Mouse (Mus musculus) adipocyte (in vitro differentiated cells): ENCODE data around the gene Ttc7.

Experiments used
- DNase-seq: peaks from one replicate; pipeline ENCODE4 v3.0.0-alpha.2; 2016; ENCODE audit warnings: low spot score

The Ttc7 gene

GRCm38 (mm10) chr17:87367640-87368039, 85.0 kb downstream of the Ttc7 start:
- peak; percentile 86 for DNase-seq

- no peak for DNase-seq
Observed at GRCm38 (mm10) chr17:87368481-87368880, 85.8 kb downstream of the Ttc7 start.

DNA sequence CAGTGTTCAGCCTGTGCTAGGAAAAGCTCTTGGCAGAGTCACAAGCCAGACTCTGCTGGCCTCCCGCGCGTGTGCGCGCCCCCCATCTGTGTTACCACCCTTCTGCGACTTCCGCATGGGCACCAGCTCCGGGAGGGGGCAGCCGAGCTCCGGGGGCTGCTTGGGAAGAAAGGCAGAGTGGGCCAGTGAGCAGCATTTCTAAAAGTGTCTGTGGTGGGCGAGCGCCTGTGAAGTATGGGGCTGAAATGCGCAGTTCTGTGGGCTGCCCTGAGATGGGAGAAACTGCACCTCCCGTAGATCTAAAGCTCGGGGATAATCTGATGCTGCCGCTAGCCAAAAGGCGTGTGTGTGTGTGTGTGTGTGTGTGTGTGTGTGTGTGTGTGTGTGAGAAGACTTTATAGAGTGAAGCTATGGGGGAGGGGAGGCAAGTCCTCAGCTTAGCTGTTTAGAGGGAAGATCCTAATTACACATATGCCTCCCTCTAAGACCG, 86.6 kb downstream of the Ttc7 start:
- DNase-seq, result no peak

DNA sequence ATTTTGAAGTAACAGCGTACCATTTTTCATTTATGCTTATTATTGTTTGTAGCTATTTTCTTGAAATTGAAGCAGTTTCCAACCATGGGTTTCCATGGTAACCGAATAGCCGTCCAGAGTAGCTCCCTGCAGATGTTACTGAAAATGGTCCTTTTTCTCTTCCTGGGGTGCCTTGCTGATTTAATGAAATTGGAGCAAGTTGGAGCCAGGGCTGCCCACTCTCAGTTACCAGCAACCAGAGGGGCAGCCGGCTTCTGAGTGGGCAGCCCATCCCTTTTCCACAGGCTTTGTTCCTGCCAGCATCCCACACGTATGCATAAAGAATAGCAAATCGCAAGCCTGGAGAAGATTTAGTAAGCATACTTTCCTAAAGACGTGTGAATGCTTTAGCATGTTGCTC, 89.5 kb downstream of the Ttc7 start:
- no peak for DNase-seq

DNA sequence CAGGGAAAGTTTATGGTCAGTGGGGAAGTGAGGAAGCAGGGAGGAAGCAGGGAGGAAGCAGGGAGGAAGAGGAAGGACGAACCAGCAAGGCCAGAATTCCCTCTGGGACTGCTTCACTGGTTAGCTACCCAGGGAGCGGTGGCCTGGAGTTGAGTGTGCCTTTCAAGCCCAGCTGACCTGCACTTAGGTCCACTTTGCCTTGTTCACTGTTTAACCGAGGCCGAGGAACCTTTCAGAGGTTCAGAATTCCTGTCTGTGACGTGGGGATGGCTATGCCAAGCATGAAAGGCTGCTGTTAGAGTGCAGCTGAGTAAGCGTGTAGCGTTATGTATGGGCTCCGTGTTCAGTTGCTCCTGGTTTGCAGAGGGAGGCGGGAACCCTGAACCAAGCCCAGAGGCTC, 90.6 kb downstream of the Ttc7 start:
- no peak for DNase-seq

- no peak for DNase-seq
Observed at GRCm38 (mm10) chr17:87375941-87376511, 93.3 kb downstream of the Ttc7 start.

- no peak for DNase-seq
Observed at GRCm38 (mm10) chr17:87376831-87377471, 94.3 kb downstream of the Ttc7 start.

DNA sequence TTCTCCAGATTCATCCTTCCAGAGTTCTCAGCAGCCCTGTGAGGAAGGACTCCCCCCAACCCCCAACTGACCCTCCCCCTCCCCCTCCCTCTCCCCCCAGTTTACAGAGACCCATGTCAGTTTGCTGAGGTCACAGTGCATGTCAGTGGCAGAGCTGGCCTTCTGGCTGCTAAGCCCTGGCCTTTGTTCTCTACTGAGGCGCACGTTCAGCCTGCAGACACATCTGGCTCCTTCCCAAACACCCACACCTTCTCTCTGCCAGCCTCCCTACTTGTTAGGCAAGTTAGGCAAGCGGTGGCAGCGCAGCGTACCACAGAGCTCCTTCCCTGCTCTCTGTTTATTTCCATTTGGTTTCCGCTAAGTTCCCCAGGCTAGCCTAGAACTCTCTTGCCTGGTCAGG, 94.8 kb downstream of the Ttc7 start:
- peak; percentile 61 for DNase-seq

- no peak for DNase-seq
Observed at GRCm38 (mm10) chr17:87378354-87379159, 95.9 kb downstream of the Ttc7 start.

DNA sequence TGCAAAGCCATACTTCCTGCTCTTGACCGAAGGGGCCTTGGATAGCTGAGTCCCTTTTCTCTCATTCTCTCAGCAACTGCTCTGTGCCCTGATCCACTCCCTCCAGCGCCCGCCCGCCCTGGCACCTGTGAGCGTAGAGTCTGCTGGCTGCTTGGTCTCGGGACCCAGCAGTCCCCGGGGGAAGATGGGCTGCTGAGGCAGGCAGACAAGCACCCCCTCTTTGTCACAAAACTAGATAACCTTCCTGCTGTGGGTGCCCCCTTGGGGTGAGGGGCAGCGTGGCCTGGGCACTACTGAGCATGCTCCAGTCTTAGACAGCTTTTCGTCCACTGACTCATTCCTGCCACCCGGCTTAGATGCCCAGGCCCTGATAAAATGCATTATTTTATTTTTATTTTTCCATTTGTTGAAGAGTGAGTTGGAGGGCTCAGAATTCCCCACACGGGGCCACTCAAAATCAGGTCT, 96.5 kb downstream of the Ttc7 start:
- DNase-seq, result no peak

DNA sequence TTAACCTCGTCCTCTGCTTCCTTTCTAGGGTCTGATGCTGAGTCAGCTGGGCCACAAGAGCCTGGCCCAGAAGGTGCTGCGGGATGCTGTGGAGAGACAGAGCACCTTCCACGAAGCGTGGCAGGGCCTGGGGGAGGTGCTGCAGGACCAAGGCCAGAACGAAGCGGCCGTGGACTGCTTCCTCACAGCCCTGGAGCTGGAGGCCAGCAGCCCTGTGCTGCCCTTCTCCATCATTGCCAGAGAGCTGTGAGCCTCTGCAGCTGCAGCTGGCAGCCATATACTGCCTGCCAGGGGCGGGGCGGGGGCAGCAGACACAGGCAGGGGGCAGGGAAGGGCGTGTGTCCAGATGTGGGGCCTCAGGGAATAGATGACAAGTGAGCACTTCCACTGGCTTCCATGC, 97.1 kb downstream of the Ttc7 start:
- DNase-seq, result no peak

DNA sequence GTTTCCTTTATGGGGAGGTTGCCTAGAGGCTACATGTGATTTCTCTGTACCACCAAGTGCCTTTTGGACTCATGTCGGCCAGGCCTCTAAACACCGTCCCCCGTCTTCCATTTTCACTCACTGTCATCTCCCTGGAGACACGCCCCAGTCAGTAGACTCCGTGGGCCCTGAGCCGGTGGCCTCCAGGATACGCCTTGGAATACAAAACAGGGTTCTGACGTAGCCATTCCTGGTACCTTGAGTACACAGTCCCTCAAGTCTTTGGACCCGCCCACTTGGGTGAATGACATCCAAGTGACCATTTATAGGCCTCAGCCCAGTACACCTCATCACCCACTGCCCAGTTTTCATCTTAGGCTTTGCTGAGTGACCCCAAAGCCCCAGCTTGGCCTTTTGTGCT, 98.0 kb downstream of the Ttc7 start:
- DNase-seq, result no peak

DNA sequence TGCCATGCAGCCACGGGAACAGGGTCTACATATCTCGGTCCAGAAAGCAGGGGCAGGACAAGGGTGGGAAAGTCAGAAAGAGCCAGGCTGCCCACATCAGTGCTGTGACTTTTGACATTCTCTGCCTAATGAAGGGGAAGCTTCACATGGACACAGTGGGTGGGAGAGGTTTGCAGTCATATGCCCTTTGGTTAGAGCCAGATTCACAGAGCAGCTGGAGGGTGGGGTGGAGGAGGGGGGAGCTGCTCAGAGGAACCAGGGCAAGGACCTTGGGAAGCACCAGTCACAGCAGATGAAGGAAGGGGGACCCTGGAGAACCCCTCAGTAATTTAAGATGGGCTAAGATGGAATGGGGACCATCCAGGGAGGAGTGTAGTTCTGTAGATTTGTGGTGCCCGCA, 103.1 kb downstream of the Ttc7 start:
- DNase-seq, result no peak

DNA sequence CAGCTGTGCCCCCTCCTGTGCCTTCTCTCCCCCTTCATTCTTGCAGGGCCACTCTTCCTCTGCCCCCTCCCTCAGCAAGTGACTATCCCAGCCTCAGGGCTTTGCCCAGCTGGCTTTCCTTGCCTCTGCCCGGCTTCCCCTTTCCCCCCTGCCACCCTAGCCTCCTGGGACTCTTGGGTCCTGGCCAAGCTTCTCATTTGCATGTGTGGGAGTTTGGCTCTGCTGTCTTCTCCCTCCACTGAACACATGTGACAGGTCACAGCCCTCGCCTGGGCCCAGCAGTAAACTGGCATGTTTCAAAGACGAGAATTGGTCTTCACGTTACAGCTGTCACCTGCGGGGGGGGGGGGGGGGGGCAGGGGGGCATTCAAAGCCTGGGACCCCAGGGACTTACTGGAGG, 104.4 kb downstream of the Ttc7 start:
- peak; percentile 79 for DNase-seq

DNA sequence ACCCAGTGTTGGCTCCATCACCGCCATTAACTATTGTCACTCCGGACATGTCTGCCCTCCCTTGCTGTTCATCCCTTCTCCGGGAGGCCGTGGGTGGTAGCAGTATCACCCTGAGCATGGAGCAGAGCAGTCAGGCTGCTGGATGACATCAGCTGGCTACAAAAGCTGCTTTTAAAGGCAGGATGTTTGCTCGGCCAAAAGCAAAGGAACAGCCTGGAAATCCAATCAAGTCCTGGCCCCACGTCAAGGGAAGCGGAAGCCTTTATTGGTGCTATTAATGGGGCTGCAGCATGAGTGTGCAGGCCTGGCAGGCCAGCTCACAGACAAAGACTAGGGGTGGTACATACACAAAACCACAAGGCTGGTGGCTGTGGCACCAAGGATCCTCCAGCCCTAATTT, 108.6 kb downstream of the Ttc7 start:
- no peak for DNase-seq

- no peak for DNase-seq
Observed at GRCm38 (mm10) chr17:87397088-87397487, 114.4 kb downstream of the Ttc7 start.

GRCm38 (mm10) chr17:87402444-87402843, 119.8 kb downstream of the Ttc7 start:
- no peak for DNase-seq

- DNase-seq, result no peak
Observed at GRCm38 (mm10) chr17:87403462-87403861, 120.8 kb downstream of the Ttc7 start.

DNA sequence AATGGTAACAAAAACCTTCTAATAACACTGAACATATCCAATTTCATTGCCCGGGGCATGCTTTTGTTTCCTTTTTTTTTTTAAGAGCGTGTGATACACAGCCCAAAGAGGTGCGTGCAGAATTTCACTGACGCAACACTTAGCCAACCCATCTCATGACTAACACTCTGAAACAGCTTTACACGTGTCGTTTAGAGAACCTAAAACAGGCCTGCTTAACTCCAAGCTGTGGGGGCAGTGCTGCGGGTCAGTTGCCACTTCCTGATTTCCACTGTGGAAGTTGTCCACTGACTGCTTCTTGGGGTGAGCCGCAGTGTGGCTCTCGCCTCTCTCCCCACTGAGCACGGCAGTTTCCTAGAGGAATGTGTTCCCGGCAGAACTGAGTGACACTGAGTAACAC, 122.9 kb downstream of the Ttc7 start:
- DNase-seq, result no peak

DNA sequence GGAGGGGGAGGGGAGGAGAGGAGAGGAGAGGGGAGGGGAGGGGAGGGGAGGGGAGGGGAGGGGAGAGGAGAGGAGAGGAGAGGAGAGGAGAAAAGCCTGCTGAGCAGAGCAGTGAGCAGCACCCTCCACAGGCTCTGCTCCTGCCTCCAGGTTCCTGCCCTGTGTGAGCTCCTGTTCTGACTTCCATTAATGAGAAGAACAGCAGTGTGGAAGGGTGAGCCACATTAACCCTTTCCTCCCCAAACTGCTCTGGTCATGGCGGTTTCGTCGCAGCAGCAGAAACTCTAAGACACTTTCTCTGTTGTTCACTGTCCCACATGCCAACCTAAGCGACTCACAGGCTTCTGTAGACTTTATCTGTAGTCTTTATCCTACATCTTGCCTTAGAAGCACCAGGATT, 124.0 kb downstream of the Ttc7 start:
- DNase-seq, result no peak

DNA sequence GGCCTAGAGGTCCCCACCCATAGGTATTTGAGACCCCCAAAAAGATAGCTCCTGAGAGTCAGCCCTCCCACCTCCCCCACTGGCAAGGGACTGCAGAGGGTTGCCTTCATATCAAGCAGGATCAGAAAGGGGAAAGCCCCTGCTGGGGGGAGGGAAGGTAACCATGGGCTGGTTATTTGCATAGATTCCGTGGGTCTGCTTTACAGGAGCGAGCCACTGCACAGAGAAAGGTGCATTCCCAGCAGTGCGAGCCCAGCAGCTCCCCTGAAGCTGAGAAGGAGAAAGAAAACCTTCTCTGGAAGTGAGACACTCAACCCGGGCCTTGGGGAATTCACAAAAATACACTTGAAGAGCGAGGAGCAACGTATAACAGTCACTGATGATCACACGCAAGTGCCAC, 135.4 kb downstream of the Ttc7 start:
- no peak for DNase-seq

DNA sequence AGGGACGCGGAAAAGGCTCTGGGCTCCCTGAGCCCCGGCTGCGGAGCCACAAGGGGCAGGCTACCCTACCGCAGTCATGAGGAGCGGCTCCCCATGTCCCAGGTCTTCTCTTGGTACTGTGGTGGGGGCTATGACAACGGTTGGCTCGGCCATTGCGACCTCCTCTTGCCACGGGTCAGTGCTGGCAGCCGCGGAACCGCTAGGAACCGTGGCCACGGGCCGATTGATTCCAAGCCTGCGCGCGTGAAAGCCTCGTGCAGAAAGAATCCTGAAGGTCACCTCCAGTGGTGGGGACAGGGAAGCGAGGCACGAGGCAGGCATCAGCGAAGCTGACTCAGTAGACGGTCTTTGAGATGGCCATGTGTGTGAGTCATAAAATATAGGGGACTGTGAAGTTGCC, 144.8 kb downstream of the Ttc7 start, which contains the start of gene Stpg4:
Gene Stpg4 (minus strand): TSS at position 231 of the 400 bp plus-strand sequence.
- no peak for DNase-seq

GRCm38 (mm10) chr17:87429431-87429830, 146.7 kb downstream of the Ttc7 start:
- no peak for DNase-seq
